Mouse (Mus musculus) heart, embryonic 11.5 days (tissue): ENCODE data around the gene Lipc. TPM values are rescaled to one million over a fixed set of nuclear protein-coding genes. Genes with fewer than 3 reads are reported as not detected.

Experiments used
- ATAC-seq: fragments of 200-750 bp; cut with Nextera tagmentation; replicated peaks from 2 replicates; pipeline ENCODE4 v1.8.0; 2017; ENCODE audit warnings: moderate library complexity; ENCODE audit not compliant: insufficient number of reproducible peaks, low FRiP score, low TSS enrichment
- H3K27ac ChIP-seq: fragments of 300-500 bp; sonication (generic); 2 replicates; pipeline ENCODE4 v1.5.1; 2014; ENCODE audit warnings: mild to moderate bottlenecking, low read depth, low read length
- H3K27me3 ChIP-seq: fragments of 300-500 bp; sonication (generic); 2 replicates; pipeline ENCODE4 v1.6.1; 2014; ENCODE audit warnings: mild to moderate bottlenecking, low read length, mixed read lengths; ENCODE audit not compliant: control insufficient read depth, insufficient read depth
- H3K36me3 ChIP-seq: fragments of 300-500 bp; sonication (generic); 2 replicates; pipeline ENCODE4 v1.6.1; 2014; ENCODE audit warnings: mild to moderate bottlenecking, low read length, moderate library complexity, mixed read lengths; ENCODE audit not compliant: control insufficient read depth, insufficient read depth
- H3K4me1 ChIP-seq: fragments of 300-500 bp; sonication (generic); 2 replicates; pipeline ENCODE4 v1.6.1; 2014; ENCODE audit warnings: low read length; ENCODE audit not compliant: control insufficient read depth, insufficient read depth
- H3K4me2 ChIP-seq: fragments of 300-500 bp; sonication (generic); 2 replicates; pipeline ENCODE4 v1.6.1; 2014; ENCODE audit warnings: mild to moderate bottlenecking, moderate library complexity
- H3K4me3 ChIP-seq: fragments of 300-500 bp; sonication (generic); 2 replicates; pipeline ENCODE4 v1.5.1; 2014; ENCODE audit warnings: low read depth, low read length
- H3K9ac ChIP-seq: fragments of 300-500 bp; sonication (generic); 2 replicates; pipeline ENCODE4 v1.6.1; 2014; ENCODE audit warnings: mild to moderate bottlenecking, low read depth, low read length, moderate library complexity
- H3K9me3 ChIP-seq: fragments of 300-500 bp; sonication (generic); replicated peaks from 2 replicates; pipeline ENCODE4 v1.6.1; 2016; ENCODE audit warnings: low read length; ENCODE audit not compliant: control insufficient read depth
- WGBS: fragments of 180-500 bp; shearing (Covaris S2); extraction: QIAGEN DNeasy Blood & Tissue Kit; methylation state at CpG from one replicate; pipeline ENCODE4 v1.1.7; 2014; ENCODE audit not compliant: insufficient replicate concordance; 5-methylcytosine and 5-hydroxymethylcytosine counted together
- polyA plus RNA-seq: library from polyadenylated mRNA; unstranded; fragments of >200 nt; fragmentation: Nextera tagmentation; extraction: Ambion mirVana; gene quantifications from 2 replicates; pipeline ENCODE4 v1.2.1, GENCODE M21; 2014

Gene Lipc
- polyA plus RNA-seq, 1 experiment from 2014 or later = 0.56 TPM

DNA sequence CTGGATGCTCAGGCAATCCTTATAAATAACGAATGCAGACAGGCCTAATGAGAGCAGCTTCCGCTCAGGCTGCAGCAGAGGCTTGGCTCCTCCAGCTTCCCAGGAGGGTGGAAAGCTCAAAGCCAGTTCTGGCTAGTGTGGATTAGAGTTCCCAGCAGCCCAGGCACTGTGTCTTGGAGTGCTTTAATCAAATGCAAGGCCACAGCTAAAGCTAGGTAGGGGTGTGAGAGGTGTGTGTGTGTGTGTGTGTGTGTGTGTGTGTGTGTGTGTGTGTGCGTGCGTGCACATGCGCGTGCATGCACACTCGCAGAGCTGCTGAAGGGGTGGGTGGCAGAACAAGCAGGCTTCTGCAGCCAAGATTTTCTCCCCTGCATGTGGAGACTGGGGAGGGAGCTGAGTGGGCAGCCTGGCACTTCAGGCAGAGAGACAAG, 11.4 kb upstream of the Lipc start:
- no peaks in the 10 kb centered on the region for H3K9me3 ChIP-seq
- H3K27me3 ChIP-seq = no peaks in the 10 kb centered on the region
- H3K4me1 ChIP-seq = no peaks in the 10 kb centered on the region
- H3K4me2 ChIP-seq = no peak overlapping the region
- H3K9ac ChIP-seq = no peak overlapping the region
- WGBS = 82% methylated on average over 7 of the region's 7 CpGs
- H3K4me3 ChIP-seq = no peak overlapping the region
- no peaks in the 10 kb centered on the region for H3K36me3 ChIP-seq
- ATAC-seq = no peak; the same call in 1 of the 2 replicates
- no peak overlapping the region for H3K27ac ChIP-seq

DNA sequence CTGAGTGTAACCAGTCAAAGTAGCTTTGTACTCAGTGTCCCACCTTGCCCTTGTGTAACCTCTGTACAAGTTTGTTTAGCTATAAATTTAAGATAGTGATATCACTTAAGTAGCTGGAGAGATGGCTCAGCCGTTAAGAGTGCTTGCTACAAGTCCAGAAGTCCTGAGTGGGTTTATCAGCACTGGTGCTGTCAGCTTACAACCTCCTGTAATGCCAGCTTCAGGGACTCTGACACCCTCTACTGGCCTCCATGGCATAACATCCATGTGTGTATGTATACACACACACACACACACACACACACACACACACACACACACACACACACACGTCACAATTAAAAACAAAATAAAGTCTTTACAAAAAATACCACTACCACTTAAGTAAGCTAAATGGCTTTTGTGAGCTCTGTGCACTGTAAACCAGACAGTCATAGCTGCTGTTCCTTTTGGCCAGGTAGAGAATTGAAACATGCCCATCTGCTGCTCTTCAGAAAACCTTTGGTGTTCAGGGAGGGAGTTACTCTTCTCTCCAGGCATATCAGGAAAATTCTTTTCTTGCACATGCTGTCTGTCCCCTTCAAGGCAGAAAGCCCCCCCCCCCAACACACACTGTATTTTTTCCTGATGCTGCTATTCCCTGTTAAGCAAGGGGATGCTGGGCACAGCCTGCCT, 10.9 kb upstream of the Lipc start:
- H3K27me3 ChIP-seq = no peaks in the 10 kb centered on the region
- ATAC-seq = no peak
- no peak overlapping the region for H3K9ac ChIP-seq
- H3K27ac ChIP-seq = no peak overlapping the region
- H3K9me3 ChIP-seq = no peaks in the 10 kb centered on the region
- H3K4me3 ChIP-seq = no peak overlapping the region
- no peaks in the 10 kb centered on the region for H3K4me1 ChIP-seq
- WGBS = 62% methylated on average over 2 of the region's 2 CpGs
- H3K4me2 ChIP-seq = no peak overlapping the region
- H3K36me3 ChIP-seq = no peaks in the 10 kb centered on the region

DNA sequence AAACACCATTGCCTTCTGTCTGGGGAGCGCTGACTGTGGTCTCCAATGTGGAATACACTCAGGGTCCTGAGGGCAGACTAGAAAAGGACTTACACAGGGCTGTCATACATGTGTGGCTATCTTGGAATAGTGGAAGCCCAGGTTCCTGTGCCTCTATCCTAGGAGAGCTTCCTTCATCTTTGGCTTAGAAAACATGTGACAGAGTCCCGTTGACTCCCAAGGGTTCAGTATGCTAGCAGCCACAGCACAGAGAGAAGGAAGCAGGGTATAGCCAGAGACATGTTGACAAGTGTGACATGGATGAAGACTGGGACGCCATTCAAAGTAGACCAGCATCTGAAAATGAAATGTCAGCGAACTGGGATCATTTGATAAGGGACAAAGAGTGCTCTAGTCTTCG, 8.3 kb upstream of the Lipc start:
- Histone ChIP-seq H3K36me3 (no peaks in the 10 kb centered on the region), H3K27ac (no peak overlapping the region), H3K4me2 (no peak overlapping the region), H3K9ac (no peak overlapping the region), H3K9me3 (no peaks in the 10 kb centered on the region), H3K4me3 (no peak overlapping the region), H3K4me1 (no peaks in the 10 kb centered on the region), H3K27me3 (no peaks in the 10 kb centered on the region)
- 82% methylated on average over 5 of the region's 5 CpGs for WGBS
- no peak for ATAC-seq

DNA sequence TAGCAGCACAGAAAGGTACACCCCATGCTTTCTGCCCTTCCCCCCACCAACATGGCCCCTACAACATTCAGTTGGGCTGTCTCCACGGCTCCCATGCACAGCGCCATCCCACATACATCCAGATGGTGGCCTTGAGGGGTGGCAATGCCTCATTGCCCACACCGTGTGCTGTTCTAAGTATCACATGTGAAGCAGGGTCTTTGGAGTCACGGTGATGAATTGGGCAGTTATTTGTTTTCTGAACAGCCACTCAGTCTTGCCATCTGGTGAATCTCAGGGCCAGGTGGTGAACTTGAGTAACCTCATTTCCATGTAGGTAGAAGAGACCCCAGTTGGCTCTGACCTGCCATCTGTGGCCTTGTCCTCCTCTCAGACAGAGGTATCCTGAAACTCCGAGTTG, 7.8 kb upstream of the Lipc start:
- H3K9me3 ChIP-seq = no peaks in the 10 kb centered on the region
- no peaks in the 10 kb centered on the region for H3K36me3 ChIP-seq
- no peaks in the 10 kb centered on the region for H3K4me1 ChIP-seq
- H3K9ac ChIP-seq = no peak overlapping the region
- ATAC-seq = no peak
- 83% methylated on average over 5 of the region's 5 CpGs for WGBS
- H3K4me2 ChIP-seq = no peak overlapping the region
- no peak overlapping the region for H3K4me3 ChIP-seq
- no peaks in the 10 kb centered on the region for H3K27me3 ChIP-seq
- no peak overlapping the region for H3K27ac ChIP-seq

DNA sequence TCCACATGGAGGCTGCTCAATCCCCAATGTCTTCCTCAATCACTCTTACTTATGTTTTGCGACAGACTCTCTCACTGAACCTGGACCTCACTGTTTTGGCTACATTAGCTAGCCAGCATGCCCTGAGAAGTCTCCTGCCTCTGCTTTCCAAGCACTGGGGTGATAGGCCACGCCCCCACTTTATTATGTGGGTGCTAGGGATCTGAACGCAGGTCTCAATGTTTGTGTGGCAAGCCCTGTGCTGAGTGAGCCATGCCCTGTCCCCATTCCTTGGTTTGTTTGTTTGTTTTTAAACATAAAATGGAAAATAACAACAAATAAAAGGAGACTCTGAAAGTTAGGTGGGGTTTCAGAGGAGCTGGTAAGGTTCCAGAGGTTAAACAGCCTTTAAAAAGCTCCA, 7.4 kb upstream of the Lipc start:
- H3K9ac ChIP-seq = no peak overlapping the region
- H3K27ac ChIP-seq = no peak overlapping the region
- H3K4me2 ChIP-seq = no peak overlapping the region
- H3K9me3 ChIP-seq = no peaks in the 10 kb centered on the region
- WGBS = 85% methylated on average over 3 of the region's 3 CpGs
- no peaks in the 10 kb centered on the region for H3K4me1 ChIP-seq
- no peaks in the 10 kb centered on the region for H3K36me3 ChIP-seq
- no peak overlapping the region for H3K4me3 ChIP-seq
- no peak for ATAC-seq
- H3K27me3 ChIP-seq = no peaks in the 10 kb centered on the region

GRCm38 (mm10) chr9:70958381-70958780, 6.4 kb upstream of the Lipc start:
- Histone ChIP-seq H3K27me3 (no peaks in the 10 kb centered on the region), H3K9me3 (no peaks in the 10 kb centered on the region), H3K4me1 (no peaks in the 10 kb centered on the region), H3K9ac (no peak overlapping the region), H3K4me3 (no peak overlapping the region), H3K36me3 (no peaks in the 10 kb centered on the region), H3K27ac (no peak overlapping the region), H3K4me2 (no peak overlapping the region)
- WGBS = 69% methylated on average over 5 of the region's 5 CpGs
- ATAC-seq = no peak

DNA sequence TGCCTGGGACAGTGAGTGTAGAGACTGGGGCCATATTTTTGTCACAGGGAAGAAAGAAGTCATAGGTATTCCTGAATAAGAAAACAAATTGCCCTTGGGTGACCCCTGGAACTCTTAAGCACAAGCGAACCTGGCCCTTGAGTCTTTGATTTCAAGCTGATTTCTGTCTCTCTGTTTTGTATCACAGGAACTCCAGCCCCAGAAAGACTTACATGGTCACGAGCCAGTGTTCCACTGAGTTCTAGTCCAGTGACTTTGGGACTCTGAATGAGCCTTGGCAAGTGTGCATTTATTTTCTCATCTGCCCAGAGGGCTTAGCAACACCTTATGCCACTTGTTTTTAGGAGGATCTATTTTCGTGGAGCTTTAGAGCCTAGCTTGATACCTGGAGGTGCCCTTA, 5.7 kb upstream of the Lipc start:
- H3K4me2 ChIP-seq = no peak overlapping the region

DNA sequence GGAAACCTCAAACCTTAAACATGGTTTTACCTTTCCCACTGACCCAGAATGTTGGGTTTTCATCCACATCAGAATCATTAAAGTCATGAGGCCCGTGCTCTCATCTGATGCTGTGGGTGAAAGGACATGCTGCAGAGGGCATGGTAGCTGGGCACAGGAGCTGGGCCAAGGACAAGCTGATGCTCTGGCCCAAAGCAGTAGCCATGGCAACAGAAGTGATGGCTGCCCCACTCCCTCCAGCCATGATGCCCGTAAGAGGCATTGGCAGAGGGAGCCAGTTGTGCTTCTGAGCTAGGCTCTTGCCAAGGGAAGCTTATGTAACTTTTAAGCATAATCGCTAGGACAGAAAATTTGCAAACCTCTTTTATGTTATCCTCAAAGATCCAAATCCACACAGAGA, 2.2 kb upstream of the Lipc start:
- H3K36me3 ChIP-seq = no peaks in the 10 kb centered on the region
- no peaks in the 10 kb centered on the region for H3K27me3 ChIP-seq
- ATAC-seq = no peak
- peaks cover 7% of the 10 kb centered on the region; the same call in 1 of the 2 replicates for H3K4me1 ChIP-seq
- WGBS = 82% methylated on average over 3 of the region's 3 CpGs
- no peaks in the 10 kb centered on the region for H3K9me3 ChIP-seq
- no peak overlapping the region for H3K4me2 ChIP-seq
- no peak overlapping the region for H3K27ac ChIP-seq
- H3K9ac ChIP-seq = no peak overlapping the region
- H3K4me3 ChIP-seq = no peak overlapping the region

More for the DNA sequence above, 5.7 kb upstream of the Lipc start:
- Histone ChIP-seq H3K9me3 (no peaks in the 10 kb centered on the region), H3K36me3 (no peaks in the 10 kb centered on the region), H3K4me3 (no peak overlapping the region), H3K27me3 (no peaks in the 10 kb centered on the region), H3K27ac (no peak overlapping the region), H3K9ac (no peak overlapping the region), H3K4me1 (no peaks in the 10 kb centered on the region)
- WGBS = 57% methylated on average over 3 of the region's 3 CpGs
- no peak for ATAC-seq

GRCm38 (mm10) chr9:70949336-70949735, 2.7 kb downstream of the Lipc start:
- Histone ChIP-seq H3K9ac (no peak overlapping the region), H3K4me1 (peaks cover 7% of the 10 kb centered on the region; the same call in 1 of the 2 replicates), H3K4me3 (no peak overlapping the region), H3K4me2 (no peak overlapping the region), H3K27me3 (no peaks in the 10 kb centered on the region), H3K27ac (no peak overlapping the region), H3K36me3 (no peaks in the 10 kb centered on the region), H3K9me3 (no peaks in the 10 kb centered on the region)
- WGBS = 68% methylated on average over 8 of the region's 8 CpGs
- ATAC-seq = no peak
